In the genomic region with DNA sequence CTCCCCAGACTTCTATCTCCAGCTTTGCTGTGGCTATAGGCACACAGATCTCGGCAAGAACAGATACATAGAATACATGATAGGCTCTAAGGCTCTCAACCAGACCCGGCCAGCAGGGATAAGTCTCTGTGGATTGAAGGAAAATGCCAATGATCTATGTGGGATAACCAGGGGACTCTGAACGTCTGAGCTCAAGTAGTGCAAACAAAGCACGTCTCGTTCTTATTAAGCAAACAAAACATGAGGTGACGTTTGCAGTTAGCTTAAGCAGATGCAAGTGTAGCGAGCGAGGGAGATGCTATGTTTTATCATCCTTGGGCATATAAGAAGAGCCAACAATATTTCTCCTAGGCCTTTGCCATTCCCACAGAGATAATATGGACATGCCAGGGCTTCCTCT, we compare ENCODE assay signal across 35 mouse cellular contexts. TPM values are rescaled to one million over a fixed set of nuclear protein-coding genes. Genes with fewer than 3 reads are reported as not detected.
"Had no signal": no experiment of that assay in that cellular context is flagged by ENCODE, and none has a peak within 500 bp of the region (broad histone marks: within the 10 kb centered on the region; RNA-seq: fewer than 3 reads in every experiment).

No protein-coding gene starts in this region.

- H3K9ac ChIP-seq: heart, embryonic 13.5 days; heart, embryonic 15.5 days; hindbrain, embryonic 13.5 days; hindbrain, embryonic 15.5 days; kidney, embryonic 15.5 days; limb, embryonic 13.5 days; limb, embryonic 15.5 days; liver, embryonic 13.5 days had no signal

- H3K27me3 ChIP-seq: heart, embryonic 13.5 days; heart, embryonic 15.5 days; hindbrain, embryonic 13.5 days; hindbrain, embryonic 15.5 days; kidney, embryonic 15.5 days; limb, embryonic 13.5 days; limb, embryonic 15.5 days; liver, embryonic 13.5 days had no signal

- H3K36me3 ChIP-seq: hindbrain, embryonic 13.5 days; hindbrain, embryonic 15.5 days; kidney, embryonic 15.5 days; limb, embryonic 13.5 days; limb, embryonic 15.5 days; liver, embryonic 13.5 days had no signal

- H3K27ac ChIP-seq: heart, embryonic 13.5 days; heart, embryonic 15.5 days; hindbrain, embryonic 13.5 days; hindbrain, embryonic 15.5 days; hindbrain, postnatal 0 days; kidney, embryonic 15.5 days; kidney, postnatal 0 days; limb, embryonic 13.5 days; limb, embryonic 15.5 days; liver, embryonic 13.5 days had no signal

- H3K4me2 ChIP-seq: heart, embryonic 11.5 days; heart, embryonic 13.5 days; heart, embryonic 15.5 days; hindbrain, embryonic 13.5 days; hindbrain, embryonic 15.5 days; kidney, embryonic 15.5 days; limb, embryonic 13.5 days; limb, embryonic 15.5 days; liver, embryonic 13.5 days had no signal

- H3K4me3 ChIP-seq: heart, adult 2 months; heart, embryonic 13.5 days; heart, embryonic 15.5 days; hindbrain, embryonic 13.5 days; hindbrain, embryonic 15.5 days; kidney, embryonic 15.5 days; limb, embryonic 13.5 days; limb, embryonic 15.5 days; liver, embryonic 13.5 days had no signal

- H3K9me3 ChIP-seq: heart, embryonic 13.5 days; heart, embryonic 15.5 days; hindbrain, embryonic 13.5 days; hindbrain, embryonic 15.5 days; kidney, embryonic 15.5 days; limb, embryonic 13.5 days; limb, embryonic 15.5 days; liver, embryonic 13.5 days had no signal

- ATAC-seq: intestine, embryonic 16.5 days had no signal

- DNase-seq: gastrocnemius, postnatal 14 days; gastrocnemius, postnatal 36 days; heart, adult 2 months; heart, postnatal 14 days; heart, postnatal 36 days; kidney, adult 11 months; kidney, postnatal 14 days; layer of hippocampus, adult 9-11 months; layer of hippocampus, postnatal 36 days; liver, embryonic 13.5 days had no signal

- H3K4me1 ChIP-seq: heart, embryonic 13.5 days; heart, embryonic 15.5 days; hindbrain, embryonic 15.5 days; kidney, embryonic 15.5 days; limb, embryonic 13.5 days; limb, embryonic 15.5 days; liver, embryonic 13.5 days had no signal

RNA-seq across cellular contexts. Expression of gene Fsd2, which starts 23.8 kb away (rescaled TPM):
- polyA plus RNA-seq: intestine, embryonic 14.5 days had no signal

RNA-seq across cellular contexts. Expression of gene BC048679, which starts 44.9 kb away (rescaled TPM):
- total RNA-seq: gastrocnemius, postnatal 14 days; heart, adult 2 months; heart, postnatal 14 days; heart, postnatal 36 days; hematopoietic stem cell, adult 5-6 weeks; hindbrain, postnatal 0 days; layer of hippocampus, adult 18-20 months; layer of hippocampus, adult 8-10 months; layer of hippocampus, postnatal 14 days; layer of hippocampus, postnatal 36 days; left cerebral cortex, adult 18-20 months; left cerebral cortex, adult 8-10 months; left cerebral cortex, postnatal 10 days; left cerebral cortex, postnatal 25 days; left cerebral cortex, postnatal 4 days had no signal
- polyA plus RNA-seq: heart, adult 2 months; heart, embryonic 11.5 days; heart, embryonic 13.5 days; heart, embryonic 15.5 days; heart, postnatal 0 days; hindbrain, embryonic 11.5 days; hindbrain, embryonic 13.5 days; hindbrain, embryonic 15.5 days; hindbrain, postnatal 0 days; intestine, embryonic 14.5 days; intestine, embryonic 16.5 days; kidney, embryonic 15.5 days; kidney, postnatal 0 days; large intestine, adult 2 months; limb, embryonic 11.5 days; limb, embryonic 13.5 days; limb, embryonic 15.5 days; liver, embryonic 13.5 days had no signal

RNA-seq across cellular contexts. Expression of gene Ap3b2, which starts 49.2 kb away (rescaled TPM):
- total RNA-seq: heart, postnatal 14 days; hematopoietic stem cell, adult 5-6 weeks had no signal
